Mouse (Mus musculus): ENCODE results near the gene Rora. TPM values are rescaled to one million over a fixed set of nuclear protein-coding genes. Genes with fewer than 3 reads are reported as not detected.

The Rora gene
- polyA plus RNA-seq, 1 experiment from 2014 or later = 5.0 TPM

DNA sequence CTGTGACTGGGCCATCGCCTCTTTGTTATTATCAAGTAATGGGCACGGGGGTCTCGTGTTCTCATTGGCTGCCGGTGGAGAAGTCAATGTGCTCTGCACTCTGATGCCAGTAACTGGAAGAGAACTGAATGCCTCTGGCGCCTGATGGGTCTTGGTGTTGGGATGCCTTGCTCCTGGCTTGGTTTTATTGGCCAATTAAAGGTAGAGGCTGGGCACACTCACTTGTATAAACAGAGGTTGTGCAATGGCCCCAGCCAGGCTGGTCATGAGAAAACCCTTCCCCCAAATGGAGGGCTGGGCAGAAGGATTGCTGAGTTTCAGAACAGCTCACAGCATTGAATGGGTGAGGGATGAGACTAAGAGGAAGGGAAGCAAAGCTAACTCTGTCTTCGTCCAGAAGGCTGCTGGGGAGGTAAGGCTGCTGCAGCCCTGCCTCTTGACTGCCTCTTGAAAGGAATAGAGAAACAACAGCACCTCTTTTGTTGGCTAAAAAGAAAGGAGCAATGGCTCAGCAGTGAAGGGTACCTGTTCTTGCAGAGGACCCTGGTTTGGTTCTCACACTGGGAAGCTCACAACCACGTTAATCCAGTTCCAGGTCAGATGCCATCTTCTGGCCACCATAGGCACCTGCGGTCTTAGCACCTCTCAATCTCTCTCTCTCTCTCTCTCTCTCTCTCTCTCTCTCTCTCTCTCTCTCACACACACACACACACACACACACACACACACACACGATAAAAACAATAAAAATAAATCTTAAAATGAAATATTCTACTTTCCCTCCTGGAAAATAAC is 653.3 kb downstream of the Rora start:
- H3K9me3 ChIP-seq = no peaks in the 10 kb centered on the region
- no peaks in the 10 kb centered on the region; the same call in 1 of the 2 replicates for H3K27me3 ChIP-seq (ENCODE audit: insufficient read depth, poor library complexity, severe bottlenecking)
- H3K36me3 ChIP-seq = no peaks in the 10 kb centered on the region
- no peak overlapping the region for H3K4me3 ChIP-seq
- no peak overlapping the region for H3K27ac ChIP-seq
- peaks cover 6% of the 10 kb centered on the region for H3K4me1 ChIP-seq
- no peak for DNase-seq (ENCODE audit: low spot score)
- whole genome bisulfite sequencing = 81% methylated on average over 9 of the region's 9 CpGs

DNA sequence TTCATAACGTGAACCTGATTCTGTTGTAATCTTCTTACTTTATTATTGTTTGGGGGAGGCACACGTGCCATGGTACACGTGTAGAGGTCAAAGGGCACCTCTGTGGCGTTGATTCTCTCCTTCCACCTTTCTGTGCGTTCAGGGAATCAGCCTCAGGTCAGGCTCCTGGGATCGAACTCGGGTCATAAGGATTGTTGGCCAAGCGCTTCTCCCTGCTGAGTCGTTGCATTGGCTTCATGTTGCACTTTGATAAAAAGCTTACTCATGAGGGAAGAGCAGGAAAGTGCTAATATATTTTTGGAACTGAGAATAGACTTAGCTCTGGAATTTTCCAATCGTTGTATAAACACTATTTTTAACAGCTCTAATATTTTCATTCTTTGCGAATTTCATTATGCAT is 654.4 kb downstream of the Rora start:
- Histone ChIP-seq H3K36me3 (no peaks in the 10 kb centered on the region), H3K27me3 (ENCODE audit: insufficient read depth, poor library complexity, severe bottlenecking) (no peaks in the 10 kb centered on the region; the same call in 1 of the 2 replicates), H3K27ac (no peak overlapping the region), H3K9me3 (no peaks in the 10 kb centered on the region), H3K4me1 (no peaks in the 10 kb centered on the region), H3K4me3 (no peak overlapping the region)
- WGBS = 85% methylated on average over 11 of the region's 11 CpGs
- no peak for DNase-seq (ENCODE audit: low spot score)

DNA sequence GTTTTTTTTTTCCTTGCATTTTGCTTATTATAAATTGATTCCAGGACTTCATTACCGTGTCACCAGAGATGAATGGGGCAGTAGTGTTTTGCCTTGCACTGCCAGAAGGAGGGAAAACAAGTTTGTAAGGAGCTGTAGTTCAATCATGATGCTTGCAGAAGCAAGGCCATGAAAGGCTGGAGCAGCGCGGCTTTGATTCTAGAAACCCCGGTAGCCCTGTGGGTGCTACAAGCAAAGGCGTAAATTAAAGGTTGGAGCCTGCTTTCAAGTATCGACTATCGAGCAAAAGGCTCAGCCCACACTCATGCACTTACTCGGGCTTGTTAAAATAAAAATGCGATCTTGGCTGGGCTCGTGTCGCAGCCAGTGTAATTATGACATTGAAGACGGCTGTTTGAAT is 656.9 kb downstream of the Rora start:
- Histone ChIP-seq H3K27ac (no peak overlapping the region), H3K27me3 (ENCODE audit: insufficient read depth, poor library complexity, severe bottlenecking) (no peaks in the 10 kb centered on the region; the same call in 1 of the 2 replicates), H3K36me3 (no peaks in the 10 kb centered on the region), H3K4me1 (peaks cover 13% of the 10 kb centered on the region), H3K4me3 (no peak overlapping the region), H3K9me3 (no peaks in the 10 kb centered on the region)
- WGBS = 54% methylated on average over 12 of the region's 12 CpGs
- no peak for DNase-seq (ENCODE audit: low spot score)

DNA sequence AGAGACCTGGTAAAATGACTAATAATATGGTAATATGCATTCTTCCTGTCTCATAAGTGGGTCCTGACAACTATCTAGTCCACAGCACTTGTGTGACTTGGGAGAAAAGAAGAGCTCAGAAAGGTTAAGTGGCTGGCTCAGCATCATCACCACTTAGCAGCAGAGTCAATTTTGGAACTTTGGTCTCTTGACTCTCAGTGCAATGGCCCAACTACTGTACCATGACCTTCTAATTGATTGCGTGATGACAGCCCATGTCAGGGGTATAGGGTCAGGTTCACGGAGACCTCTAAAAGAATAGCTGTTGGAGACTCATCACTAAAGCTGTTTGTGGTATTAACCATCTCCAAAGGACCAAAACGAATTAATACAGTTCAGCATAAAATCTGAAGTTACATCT is 659.7 kb downstream of the Rora start:
- Histone ChIP-seq H3K27me3 (ENCODE audit: insufficient read depth, poor library complexity, severe bottlenecking) (no peaks in the 10 kb centered on the region; the same call in 1 of the 2 replicates), H3K36me3 (no peaks in the 10 kb centered on the region), H3K4me1 (peaks cover 13% of the 10 kb centered on the region), H3K9me3 (no peaks in the 10 kb centered on the region), H3K27ac (no peak overlapping the region), H3K4me3 (no peak overlapping the region)
- WGBS = 71% methylated on average over 3 of the region's 3 CpGs
- no peak for DNase-seq (ENCODE audit: low spot score)

DNA sequence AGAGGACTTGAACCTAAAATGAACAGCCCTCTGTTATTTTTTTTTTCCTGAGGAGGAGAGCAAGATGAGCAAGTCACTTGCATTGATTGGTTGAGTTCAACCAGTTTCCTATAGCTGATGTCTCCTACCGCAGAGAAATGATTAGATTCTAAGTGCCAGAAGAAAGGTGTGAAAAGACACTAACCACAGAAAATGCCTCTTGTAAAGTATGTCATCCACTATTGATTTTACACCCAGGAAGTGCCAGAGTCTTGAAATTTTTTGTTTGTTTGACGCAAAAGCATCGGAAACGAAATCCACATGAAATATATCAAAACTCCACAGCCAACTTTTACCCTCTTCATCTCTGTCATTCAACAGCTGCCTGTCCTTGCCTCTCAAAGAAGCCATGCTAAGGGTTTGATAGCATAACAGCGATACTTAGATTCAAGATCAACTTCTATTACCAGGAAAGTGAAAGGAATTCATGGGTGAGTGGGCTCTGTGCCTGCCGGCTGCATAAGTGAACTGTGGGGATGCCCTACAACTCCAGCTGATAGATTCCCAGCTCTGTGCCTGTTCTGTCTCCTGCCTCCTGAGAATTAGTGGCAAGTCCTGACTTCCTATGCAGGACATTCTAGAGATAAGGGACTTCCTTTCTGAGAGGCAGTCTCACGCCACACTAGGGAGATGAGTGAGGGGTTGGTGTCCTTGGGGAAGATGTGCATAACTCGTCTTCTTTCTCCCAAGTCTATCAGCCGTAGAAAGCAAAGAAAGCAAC is 661.0 kb downstream of the Rora start:
- no peak overlapping the region for H3K27ac ChIP-seq

DNA sequence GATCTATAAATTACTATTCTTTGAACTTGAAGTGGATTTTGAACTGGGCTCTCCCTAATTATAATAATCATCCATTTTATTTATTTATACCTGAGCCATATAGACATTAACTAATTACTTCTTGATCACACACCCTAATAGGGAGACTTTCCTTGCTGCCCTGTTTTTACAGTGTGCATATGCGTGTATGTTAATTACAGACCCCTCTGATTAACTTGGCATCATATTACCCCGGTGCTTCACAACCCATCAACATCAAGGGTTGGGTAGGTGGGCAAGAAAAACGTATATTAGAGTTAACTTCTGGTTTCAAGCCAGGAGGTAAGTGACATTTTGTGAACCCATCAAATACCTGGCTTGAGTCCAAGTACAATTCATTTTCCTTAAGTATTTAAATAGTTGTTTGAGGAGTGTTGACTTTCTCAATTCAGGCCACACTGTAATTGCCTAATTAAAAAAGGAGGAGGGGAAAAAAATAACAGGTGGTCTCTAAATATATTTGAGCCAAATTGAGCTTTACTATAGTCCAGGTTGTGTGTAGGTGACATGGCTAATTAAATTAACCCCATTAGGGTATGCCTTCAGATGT is 664.0 kb downstream of the Rora start:
- Histone ChIP-seq H3K4me1 (peaks cover 26% of the 10 kb centered on the region), H3K9me3 (no peaks in the 10 kb centered on the region), H3K36me3 (no peaks in the 10 kb centered on the region), H3K27me3 (ENCODE audit: insufficient read depth, poor library complexity, severe bottlenecking) (no peaks in the 10 kb centered on the region), H3K4me3 (no peak overlapping the region), H3K27ac (no peak overlapping the region)
- DNase-seq (ENCODE audit: low spot score) = no peak
- 73% methylated on average over 3 of the region's 3 CpGs for WGBS

More for the DNA sequence above, 661.0 kb downstream of the Rora start:
- no peak overlapping the region for H3K4me3 ChIP-seq
- DNase-seq (ENCODE audit: low spot score) = no peak
- H3K27me3 ChIP-seq (ENCODE audit: insufficient read depth, poor library complexity, severe bottlenecking) = no peaks in the 10 kb centered on the region; the same call in 1 of the 2 replicates
- no peaks in the 10 kb centered on the region for H3K9me3 ChIP-seq
- WGBS = 47% methylated on average over 9 of the region's 9 CpGs
- no peaks in the 10 kb centered on the region for H3K36me3 ChIP-seq
- H3K4me1 ChIP-seq = peaks cover 14% of the 10 kb centered on the region

DNA sequence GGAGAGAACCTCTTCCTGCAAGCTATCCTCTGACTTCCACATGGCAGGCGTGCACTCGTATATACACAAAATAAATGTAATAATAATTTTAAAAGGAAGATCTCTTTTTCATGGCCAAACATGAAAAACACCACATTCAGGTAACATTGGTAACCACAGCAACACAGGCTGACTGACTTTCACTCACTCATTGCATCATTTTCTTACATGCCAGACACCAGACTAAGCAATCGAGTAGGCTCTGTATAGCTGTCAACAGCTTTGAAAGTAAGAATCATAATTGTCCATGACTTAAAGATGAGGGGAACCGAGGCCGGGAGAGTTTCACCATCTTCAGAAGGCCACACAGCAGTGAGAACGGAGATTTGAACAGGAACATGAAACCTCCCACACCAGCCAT is 665.8 kb downstream of the Rora start:
- H3K36me3 ChIP-seq = no peaks in the 10 kb centered on the region
- no peak overlapping the region for H3K4me3 ChIP-seq
- peaks cover 38% of the 10 kb centered on the region for H3K4me1 ChIP-seq
- no peaks in the 10 kb centered on the region for H3K27me3 ChIP-seq (ENCODE audit: insufficient read depth, poor library complexity, severe bottlenecking)
- no peak overlapping the region for H3K27ac ChIP-seq
- no peaks in the 10 kb centered on the region for H3K9me3 ChIP-seq
- no peak for DNase-seq (ENCODE audit: low spot score)
- 90% methylated on average over 6 of the region's 6 CpGs for WGBS

DNA sequence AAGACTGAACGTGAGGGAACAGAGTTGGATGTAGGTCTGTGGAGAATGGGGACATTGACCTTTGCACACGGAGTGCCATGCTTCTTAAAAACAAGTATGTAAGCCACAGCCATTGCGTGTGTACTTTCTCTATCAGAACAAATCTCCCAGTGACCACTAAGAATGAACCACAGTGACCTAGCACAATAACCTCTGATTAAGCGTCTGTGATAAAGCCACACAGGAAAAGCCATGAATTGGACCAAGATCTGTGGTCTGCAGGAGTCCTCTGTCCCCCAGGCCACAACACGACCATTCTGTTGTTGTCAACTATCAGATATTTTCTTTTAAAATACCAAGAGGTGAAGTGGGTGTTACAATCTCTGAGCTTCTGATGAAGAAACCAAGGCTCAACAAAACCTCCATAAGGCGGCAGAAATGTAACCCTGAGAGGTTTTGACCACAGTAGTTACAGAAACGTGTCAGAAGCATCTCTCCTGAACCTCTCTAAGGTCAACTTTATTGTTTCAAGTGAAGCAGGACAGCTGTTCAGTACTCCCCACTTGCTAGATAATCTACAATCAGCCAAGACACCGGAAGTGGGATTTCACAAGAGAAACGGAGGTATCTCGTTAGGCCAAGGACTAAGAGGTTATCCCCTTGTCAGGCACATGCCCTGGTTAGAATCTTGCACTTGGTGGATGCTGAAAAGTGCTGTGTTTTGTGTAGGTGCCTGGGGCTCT is 666.5 kb downstream of the Rora start:
- H3K4me3 ChIP-seq = no peak overlapping the region
- H3K27me3 ChIP-seq (ENCODE audit: insufficient read depth, poor library complexity, severe bottlenecking) = no peaks in the 10 kb centered on the region
- no peak for DNase-seq (ENCODE audit: low spot score)
- H3K27ac ChIP-seq = no peak overlapping the region; the same call in 1 of the 2 replicates
- H3K9me3 ChIP-seq = no peaks in the 10 kb centered on the region
- H3K36me3 ChIP-seq = no peaks in the 10 kb centered on the region
- peaks cover 32% of the 10 kb centered on the region for H3K4me1 ChIP-seq
- WGBS = 50% methylated on average over 10 of the region's 10 CpGs

DNA sequence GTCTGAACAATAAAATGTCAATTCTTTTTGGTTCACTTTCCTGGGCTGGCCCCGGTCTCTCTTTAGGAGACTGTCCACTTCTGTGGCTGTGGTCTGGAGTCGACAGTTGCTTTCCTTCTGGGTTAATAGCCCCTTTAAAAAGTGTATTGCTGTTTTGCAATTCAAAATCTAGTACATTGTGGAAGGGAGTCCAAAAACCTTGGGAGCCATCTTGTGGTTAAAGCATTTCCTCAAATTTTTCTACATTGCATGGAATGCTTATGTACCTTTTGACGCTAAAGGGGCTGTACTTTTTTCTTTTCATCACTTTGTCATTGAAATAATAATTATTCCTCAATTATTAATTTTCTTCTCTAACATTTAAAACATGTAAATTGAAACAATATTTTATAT is 667.0 kb downstream of the Rora start:
- Histone ChIP-seq H3K9me3 (no peaks in the 10 kb centered on the region), H3K27ac (no peak overlapping the region; the same call in 1 of the 2 replicates), H3K4me1 (peaks cover 28% of the 10 kb centered on the region), H3K27me3 (ENCODE audit: insufficient read depth, poor library complexity, severe bottlenecking) (no peaks in the 10 kb centered on the region), H3K36me3 (no peaks in the 10 kb centered on the region), H3K4me3 (no peak overlapping the region)
- WGBS = 66% methylated on average over 3 of the region's 3 CpGs
- DNase-seq (ENCODE audit: low spot score) = no peak

DNA sequence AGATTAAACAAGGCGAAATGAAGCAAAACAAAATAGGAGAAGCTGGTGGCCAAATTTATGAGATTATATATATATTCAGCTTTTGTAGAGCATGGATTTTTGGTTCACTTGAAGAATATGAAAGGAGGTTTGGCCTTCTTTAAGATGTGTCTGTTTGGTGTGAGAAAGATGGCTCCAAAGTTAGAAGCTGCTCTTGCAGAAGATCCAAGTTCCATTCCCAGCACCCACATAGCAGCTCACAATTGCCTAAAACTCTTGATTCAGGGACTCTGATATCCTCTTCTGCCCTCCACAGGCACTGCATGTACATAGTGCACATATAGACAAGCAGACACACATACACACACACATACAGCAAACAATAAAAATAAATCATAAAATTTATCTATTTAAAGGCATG is 668.4 kb downstream of the Rora start:
- no peaks in the 10 kb centered on the region for H3K27me3 ChIP-seq (ENCODE audit: insufficient read depth, poor library complexity, severe bottlenecking)
- no peak overlapping the region for H3K4me3 ChIP-seq
- H3K4me1 ChIP-seq = peaks cover 28% of the 10 kb centered on the region
- 83% methylated on average over 1 of the region's 1 CpGs for WGBS
- H3K27ac ChIP-seq = no peak overlapping the region
- H3K36me3 ChIP-seq = no peaks in the 10 kb centered on the region
- H3K9me3 ChIP-seq = no peaks in the 10 kb centered on the region
- DNase-seq (ENCODE audit: low spot score) = no peak

DNA sequence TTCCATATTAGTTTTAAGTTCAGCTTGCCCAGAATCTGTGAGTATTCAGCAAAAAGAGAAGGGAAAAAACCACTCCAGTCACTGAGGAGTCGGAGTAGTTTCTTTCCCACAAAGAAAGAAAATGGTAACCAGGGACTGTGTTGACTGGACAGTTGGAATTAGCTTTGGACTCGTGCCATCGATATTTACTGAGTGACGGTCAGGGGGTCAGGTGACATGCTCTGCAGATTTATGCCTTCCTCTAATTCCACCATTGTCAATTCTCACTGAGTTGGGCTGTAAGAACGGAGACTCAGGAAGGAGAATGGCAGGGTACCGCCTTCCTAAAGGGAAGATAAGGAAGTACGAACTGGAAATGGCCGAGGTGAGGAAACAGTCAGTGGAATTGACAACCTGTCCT is 670.2 kb downstream of the Rora start:
- H3K27ac ChIP-seq = peak overlapping the region; percentile 38; the same call in 1 of the 2 replicates
- no peaks in the 10 kb centered on the region for H3K9me3 ChIP-seq
- 57% methylated on average over 8 of the region's 8 CpGs for WGBS
- H3K4me3 ChIP-seq = no peak overlapping the region
- H3K36me3 ChIP-seq = no peaks in the 10 kb centered on the region
- no peak for DNase-seq (ENCODE audit: low spot score)
- H3K4me1 ChIP-seq = peaks cover 28% of the 10 kb centered on the region
- H3K27me3 ChIP-seq (ENCODE audit: insufficient read depth, poor library complexity, severe bottlenecking) = no peaks in the 10 kb centered on the region

DNA sequence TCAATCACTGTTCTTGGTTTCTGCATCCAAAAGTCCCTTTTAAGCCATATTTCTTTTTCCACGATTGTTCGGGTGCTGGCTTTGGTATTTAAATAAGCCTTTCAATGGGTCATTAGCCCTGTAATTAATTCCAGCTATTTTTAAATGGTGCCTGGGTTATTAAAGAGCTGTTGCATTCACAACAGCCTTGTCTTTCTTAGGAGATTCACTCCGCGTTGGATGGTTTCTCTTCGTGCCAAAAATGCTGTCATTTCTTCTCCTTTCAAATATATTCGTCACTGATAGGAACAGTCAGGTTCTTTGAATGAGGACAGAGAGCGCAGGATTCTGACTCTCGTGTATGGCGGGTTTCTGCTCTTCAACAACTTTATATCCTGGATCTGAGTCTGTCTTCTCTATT is 673.5 kb downstream of the Rora start:
- 84% methylated on average over 9 of the region's 9 CpGs for WGBS
- Histone ChIP-seq H3K27ac (no peak overlapping the region), H3K4me3 (no peak overlapping the region), H3K27me3 (ENCODE audit: insufficient read depth, poor library complexity, severe bottlenecking) (no peaks in the 10 kb centered on the region; the same call in 1 of the 2 replicates), H3K4me1 (peaks cover 27% of the 10 kb centered on the region), H3K36me3 (no peaks in the 10 kb centered on the region), H3K9me3 (no peaks in the 10 kb centered on the region)
- DNase-seq (ENCODE audit: low spot score) = no peak
